Mouse (Mus musculus): ENCODE measurements at regions not wholly inside any gene's neighbourhood (a gene's known extent, or its start where the extent isn't known, plus 50 kb on each side); places are given as distances from the start of the nearest gene placed in this dataset.

DNA sequence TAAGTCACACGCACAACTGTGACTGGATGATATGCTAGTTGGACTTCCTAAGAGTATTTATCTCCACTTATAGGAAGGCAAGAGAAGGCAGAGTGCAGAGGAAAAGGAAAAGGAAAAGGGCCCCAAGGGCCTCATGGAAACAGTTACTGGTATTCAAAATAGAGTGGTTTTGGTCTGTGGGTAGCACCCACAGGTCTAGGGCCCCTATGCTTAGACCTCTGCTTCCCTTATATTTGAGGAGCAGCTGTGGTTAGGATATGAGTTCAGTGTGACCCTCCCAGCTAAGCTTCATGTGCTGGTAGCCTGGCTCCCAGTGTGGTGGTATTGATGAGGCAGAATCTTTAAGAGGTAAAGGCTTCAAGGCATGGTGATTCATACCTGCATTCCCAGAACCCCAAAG is 163.3 kb upstream of the Gm9833 start:
- Histone ChIP-seq H3K36me3 (replicated peaks; ENCODE audit: control insufficient read depth, insufficient read depth, low read depth, low read length) (no peaks in the 10 kb centered on the region), H3K4me3 (ENCODE audit: low read depth, low read length) (no peak overlapping the region), H3K27ac (replicated peaks; ENCODE audit: low read depth, low read length) (no peak overlapping the region), H3K27me3 (ENCODE audit: control insufficient read depth, insufficient read depth, low read length) (no peaks in the 10 kb centered on the region), H3K4me1 (ENCODE audit: control insufficient read depth, insufficient read depth, low read length) (no peaks in the 10 kb centered on the region), H3K9me3 (replicated peaks; ENCODE audit: control insufficient read depth, low read length) (no peaks in the 10 kb centered on the region), H3K4me2 (ENCODE audit: low read depth, low read length) (no peak overlapping the region), H3K9ac (replicated peaks; ENCODE audit: low read length) (no peak overlapping the region)
- ATAC-seq (replicated peaks; ENCODE audit: insufficient number of reproducible peaks, low FRiP score, low TSS enrichment, low read depth) (no peak), DNase-seq (ENCODE audit: low spot score) (no peak)
- WGBS, result 93% methylated on average over 1 of the region's 1 CpGs

GRCm38 (mm10) chr3:9936853-9937441 is 151.0 kb upstream of the Gm9833 start:
- Histone ChIP-seq H3K4me1 (ENCODE audit: control insufficient read depth, insufficient read depth, low read length) (no peaks in the 10 kb centered on the region), H3K9me3 (replicated peaks; ENCODE audit: control insufficient read depth, low read length) (no peaks in the 10 kb centered on the region), H3K9ac (replicated peaks; ENCODE audit: low read length) (no peak overlapping the region), H3K4me2 (ENCODE audit: low read depth, low read length) (no peak overlapping the region), H3K27ac (replicated peaks; ENCODE audit: low read depth, low read length) (no peak overlapping the region), H3K36me3 (replicated peaks; ENCODE audit: control insufficient read depth, insufficient read depth, low read depth, low read length) (no peaks in the 10 kb centered on the region), H3K4me3 (ENCODE audit: low read depth, low read length) (no peak overlapping the region), H3K27me3 (ENCODE audit: control insufficient read depth, insufficient read depth, low read length) (no peaks in the 10 kb centered on the region)
- 79% methylated on average over 8 of the region's 8 CpGs for WGBS
- ATAC-seq (replicated peaks; ENCODE audit: insufficient number of reproducible peaks, low FRiP score, low TSS enrichment, low read depth), result no peak
- DNase-seq (ENCODE audit: low spot score), result no peak

DNA sequence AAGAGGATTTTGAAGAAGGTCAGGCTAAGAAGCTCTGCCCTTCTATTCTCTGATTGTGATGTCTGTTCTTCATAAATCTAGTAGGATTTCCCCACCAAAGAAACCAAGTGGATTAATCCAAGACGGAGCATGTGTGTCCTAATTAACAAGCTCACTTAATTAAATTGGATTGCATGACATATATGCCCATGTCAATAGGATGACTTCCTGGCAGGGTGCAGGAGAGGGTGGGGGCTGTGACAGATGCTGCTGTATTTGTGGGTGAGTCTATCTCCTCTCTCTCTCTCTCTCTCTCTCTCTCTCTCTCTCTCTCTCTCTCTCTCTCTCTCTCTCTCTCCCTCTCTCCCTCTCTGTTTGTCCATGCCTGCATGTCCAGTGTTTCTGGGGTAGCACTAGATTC is 149.3 kb upstream of the Gm9833 start:
- Histone ChIP-seq H3K4me1 (ENCODE audit: control insufficient read depth, insufficient read depth, low read length) (no peaks in the 10 kb centered on the region), H3K27ac (replicated peaks; ENCODE audit: low read depth, low read length) (no peak overlapping the region), H3K9ac (replicated peaks; ENCODE audit: low read length) (no peak overlapping the region), H3K36me3 (replicated peaks; ENCODE audit: control insufficient read depth, insufficient read depth, low read depth, low read length) (no peaks in the 10 kb centered on the region), H3K4me2 (ENCODE audit: low read depth, low read length) (no peak overlapping the region), H3K27me3 (ENCODE audit: control insufficient read depth, insufficient read depth, low read length) (no peaks in the 10 kb centered on the region), H3K4me3 (ENCODE audit: low read depth, low read length) (no peak overlapping the region), H3K9me3 (replicated peaks; ENCODE audit: control insufficient read depth, low read length) (no peaks in the 10 kb centered on the region)
- no peak for DNase-seq (ENCODE audit: low spot score)
- 50% methylated on average over 1 of the region's 1 CpGs for WGBS
- ATAC-seq (replicated peaks; ENCODE audit: insufficient number of reproducible peaks, low FRiP score, low TSS enrichment, low read depth), result no peak

DNA sequence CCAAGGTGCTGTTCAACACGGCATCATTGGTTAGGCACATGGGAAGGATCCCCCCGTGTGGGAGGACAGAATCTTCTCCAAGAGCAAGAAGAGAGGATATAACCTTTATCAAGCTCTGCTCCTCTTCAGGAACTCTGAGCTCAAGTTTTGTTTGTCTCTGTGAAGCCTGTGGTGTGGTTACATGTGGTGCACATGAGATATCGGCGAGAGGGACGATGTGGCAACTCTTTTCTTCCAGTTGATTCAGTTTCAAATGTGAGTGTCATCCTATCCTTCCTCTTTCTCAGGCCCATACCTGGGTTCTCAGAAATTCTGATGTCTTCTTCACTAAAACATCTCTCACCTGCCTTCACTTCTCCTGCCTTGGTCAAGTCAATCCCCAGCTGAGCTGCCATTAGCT is 145.3 kb upstream of the Gm9833 start:
- H3K27ac ChIP-seq (replicated peaks; ENCODE audit: low read depth, low read length), result no peak overlapping the region
- ATAC-seq (replicated peaks; ENCODE audit: insufficient number of reproducible peaks, low FRiP score, low TSS enrichment, low read depth), result no peak
- H3K36me3 ChIP-seq (replicated peaks; ENCODE audit: control insufficient read depth, insufficient read depth, low read depth, low read length), result no peaks in the 10 kb centered on the region
- H3K9ac ChIP-seq (replicated peaks; ENCODE audit: low read length), result no peak overlapping the region
- DNase-seq (ENCODE audit: low spot score), result no peak
- H3K9me3 ChIP-seq (replicated peaks; ENCODE audit: control insufficient read depth, low read length), result no peaks in the 10 kb centered on the region
- WGBS, result 95% methylated on average over 5 of the region's 5 CpGs
- H3K4me1 ChIP-seq (ENCODE audit: control insufficient read depth, insufficient read depth, low read length), result no peaks in the 10 kb centered on the region
- H3K4me3 ChIP-seq (ENCODE audit: low read depth, low read length), result no peak overlapping the region
- H3K4me2 ChIP-seq (ENCODE audit: low read depth, low read length), result no peak overlapping the region
- no peaks in the 10 kb centered on the region for H3K27me3 ChIP-seq (ENCODE audit: control insufficient read depth, insufficient read depth, low read length)

DNA sequence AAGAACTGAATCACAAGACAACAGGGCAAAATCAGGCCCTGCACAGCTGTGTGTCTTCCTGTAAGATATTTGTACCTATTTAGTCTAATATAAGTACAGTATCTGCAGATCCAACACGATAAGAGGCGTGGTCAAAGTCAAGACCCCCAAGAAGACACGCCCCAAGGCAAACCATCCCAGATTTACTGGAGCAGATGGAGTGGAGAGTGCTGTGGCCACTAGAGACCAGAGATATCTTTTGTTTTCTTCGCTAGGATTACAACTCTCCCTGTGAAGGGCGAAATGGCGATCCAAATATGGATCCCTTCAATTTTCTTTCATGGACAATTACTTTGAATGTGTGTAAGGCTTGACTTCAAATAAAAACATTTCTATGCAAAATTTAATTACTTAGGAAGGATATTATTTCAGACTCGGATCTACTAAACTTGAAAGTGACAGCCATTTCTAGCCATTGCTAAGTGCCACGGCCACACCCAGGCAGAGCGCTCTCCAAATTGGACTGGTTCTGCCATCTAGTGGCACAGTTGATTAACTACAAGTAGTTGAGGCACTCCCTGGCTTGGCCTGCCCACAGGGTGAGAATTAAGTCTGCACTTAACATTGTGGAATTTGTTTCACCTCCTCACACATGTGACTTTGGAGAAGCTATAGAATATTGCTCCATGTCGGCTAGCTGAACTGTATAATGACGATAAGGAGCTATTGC is 140.4 kb upstream of the Gm9833 start:
- peak; percentile 82 for ATAC-seq (replicated peaks; ENCODE audit: insufficient number of reproducible peaks, low FRiP score, low TSS enrichment, low read depth)
- WGBS, result 54% methylated on average over 11 of the region's 11 CpGs

DNA sequence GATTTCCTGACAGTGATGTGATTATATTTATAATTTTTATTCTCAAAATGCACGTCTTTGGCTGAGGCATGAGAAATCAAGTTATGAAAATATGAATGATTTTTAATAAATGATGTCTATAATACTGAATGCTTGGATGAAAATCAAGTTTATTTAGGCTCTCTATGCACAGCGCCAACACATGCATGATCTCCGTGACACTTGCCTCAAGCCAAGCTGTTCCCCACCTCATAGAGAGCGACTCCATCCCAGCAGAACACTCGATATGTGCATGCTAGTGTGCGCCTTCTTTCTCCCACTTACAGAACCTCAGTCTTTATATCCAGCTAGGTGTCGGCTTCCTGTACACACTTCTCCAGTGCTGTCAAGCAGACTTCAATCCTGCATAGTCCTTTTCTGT is 139.8 kb upstream of the Gm9833 start:
- no peaks in the 10 kb centered on the region for H3K9me3 ChIP-seq (replicated peaks; ENCODE audit: control insufficient read depth, low read length)
- H3K4me1 ChIP-seq (ENCODE audit: control insufficient read depth, insufficient read depth, low read length), result no peaks in the 10 kb centered on the region
- no peak for DNase-seq (ENCODE audit: low spot score)
- no peak overlapping the region for H3K9ac ChIP-seq (replicated peaks; ENCODE audit: low read length)
- no peak overlapping the region for H3K4me3 ChIP-seq (ENCODE audit: low read depth, low read length)
- H3K36me3 ChIP-seq (replicated peaks; ENCODE audit: control insufficient read depth, insufficient read depth, low read depth, low read length), result no peaks in the 10 kb centered on the region
- 74% methylated on average over 7 of the region's 7 CpGs for WGBS
- no peak overlapping the region for H3K4me2 ChIP-seq (ENCODE audit: low read depth, low read length)
- no peak overlapping the region for H3K27ac ChIP-seq (replicated peaks; ENCODE audit: low read depth, low read length)
- no peaks in the 10 kb centered on the region for H3K27me3 ChIP-seq (ENCODE audit: control insufficient read depth, insufficient read depth, low read length)
- no peak for ATAC-seq (replicated peaks; ENCODE audit: insufficient number of reproducible peaks, low FRiP score, low TSS enrichment, low read depth)

More for the DNA sequence above, 140.4 kb upstream of the Gm9833 start:
- Histone ChIP-seq H3K27me3 (ENCODE audit: control insufficient read depth, insufficient read depth, low read length) (no peaks in the 10 kb centered on the region), H3K36me3 (replicated peaks; ENCODE audit: control insufficient read depth, insufficient read depth, low read depth, low read length) (no peaks in the 10 kb centered on the region), H3K9me3 (replicated peaks; ENCODE audit: control insufficient read depth, low read length) (no peaks in the 10 kb centered on the region), H3K4me3 (ENCODE audit: low read depth, low read length) (no peak overlapping the region), H3K4me2 (ENCODE audit: low read depth, low read length) (no peak overlapping the region), H3K9ac (replicated peaks; ENCODE audit: low read length) (no peak overlapping the region), H3K4me1 (ENCODE audit: control insufficient read depth, insufficient read depth, low read length) (no peaks in the 10 kb centered on the region), H3K27ac (replicated peaks; ENCODE audit: low read depth, low read length) (no peak overlapping the region)
- peak; percentile 79 for DNase-seq (ENCODE audit: low spot score)

DNA sequence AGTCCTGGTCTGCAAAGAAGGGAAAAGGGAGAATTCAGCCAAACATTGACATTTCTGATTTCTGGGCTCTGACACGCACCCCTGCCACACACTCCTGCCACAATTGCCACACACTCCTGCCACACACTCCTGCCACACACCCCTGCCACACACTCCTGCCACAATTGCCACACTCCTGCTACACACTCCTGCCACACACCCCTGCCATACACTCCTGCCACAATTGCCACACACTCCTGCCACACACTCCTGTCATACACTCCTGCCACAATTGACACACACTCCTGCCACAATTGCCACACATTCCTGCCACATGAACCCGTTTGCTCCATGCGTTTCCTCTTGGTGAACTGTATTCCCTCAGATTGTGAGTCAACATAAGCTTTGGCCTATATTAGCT is 130.0 kb upstream of the Gm9833 start:
- H3K4me2 ChIP-seq (ENCODE audit: low read depth, low read length), result no peak overlapping the region
- 85% methylated on average over 3 of the region's 3 CpGs for WGBS
- H3K9me3 ChIP-seq (replicated peaks; ENCODE audit: control insufficient read depth, low read length), result no peaks in the 10 kb centered on the region
- H3K27me3 ChIP-seq (ENCODE audit: control insufficient read depth, insufficient read depth, low read length), result no peaks in the 10 kb centered on the region
- no peak overlapping the region for H3K9ac ChIP-seq (replicated peaks; ENCODE audit: low read length)
- DNase-seq (ENCODE audit: low spot score) (no peak), ATAC-seq (replicated peaks; ENCODE audit: insufficient number of reproducible peaks, low FRiP score, low TSS enrichment, low read depth) (no peak)
- H3K4me3 ChIP-seq (ENCODE audit: low read depth, low read length), result no peak overlapping the region
- no peak overlapping the region for H3K27ac ChIP-seq (replicated peaks; ENCODE audit: low read depth, low read length)
- H3K36me3 ChIP-seq (replicated peaks; ENCODE audit: control insufficient read depth, insufficient read depth, low read depth, low read length), result no peaks in the 10 kb centered on the region
- H3K4me1 ChIP-seq (ENCODE audit: control insufficient read depth, insufficient read depth, low read length), result no peaks in the 10 kb centered on the region

DNA sequence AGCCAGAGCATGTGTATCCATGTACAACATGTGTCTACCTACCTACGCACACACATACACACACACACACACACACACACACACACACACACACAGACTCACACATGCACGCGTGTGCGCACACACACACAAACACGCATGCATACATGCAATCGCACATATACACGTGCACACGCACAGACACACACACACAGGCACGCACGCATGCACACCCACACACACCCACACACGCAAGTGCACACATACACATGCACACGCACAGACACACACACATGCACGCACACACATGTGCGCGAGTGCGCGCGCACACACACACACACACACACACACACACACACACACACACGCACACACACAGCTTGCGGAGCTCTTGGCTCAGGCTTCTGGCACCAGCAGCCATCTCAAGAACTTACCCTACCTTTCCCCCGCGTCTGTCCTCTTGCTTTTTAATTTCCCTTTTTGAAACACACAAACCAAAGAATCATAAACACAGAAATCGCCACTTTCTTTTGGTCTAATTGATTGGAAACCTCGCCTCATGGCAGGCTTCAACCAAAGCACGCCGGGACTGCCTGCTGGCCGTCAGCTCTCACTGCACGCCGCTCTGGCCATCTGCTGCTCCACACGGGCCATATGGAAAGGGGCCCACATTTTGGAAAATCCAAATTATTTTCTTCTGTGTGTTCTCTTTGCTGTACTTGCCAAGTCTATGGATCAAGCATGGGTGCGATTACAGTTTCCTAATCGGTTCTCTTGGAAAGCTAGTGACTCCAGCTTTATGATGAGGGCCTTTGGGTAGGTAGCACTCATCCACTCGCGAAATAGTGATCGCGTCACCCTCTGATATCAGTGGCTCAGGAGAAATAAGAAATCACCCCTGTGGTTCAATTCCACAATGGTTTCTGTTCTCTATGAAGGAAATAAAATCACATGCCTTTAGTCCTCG is 127.9 kb upstream of the Gm9833 start:
- Histone ChIP-seq H3K4me1 (ENCODE audit: control insufficient read depth, insufficient read depth, low read length) (no peaks in the 10 kb centered on the region), H3K36me3 (replicated peaks; ENCODE audit: control insufficient read depth, insufficient read depth, low read depth, low read length) (no peaks in the 10 kb centered on the region), H3K4me3 (ENCODE audit: low read depth, low read length) (no peak overlapping the region), H3K9me3 (replicated peaks; ENCODE audit: control insufficient read depth, low read length) (no peaks in the 10 kb centered on the region), H3K4me2 (ENCODE audit: low read depth, low read length) (no peak overlapping the region), H3K27ac (replicated peaks; ENCODE audit: low read depth, low read length) (no peak overlapping the region), H3K9ac (replicated peaks; ENCODE audit: low read length) (no peak overlapping the region), H3K27me3 (ENCODE audit: control insufficient read depth, insufficient read depth, low read length) (no peaks in the 10 kb centered on the region)
- no peak for ATAC-seq (replicated peaks; ENCODE audit: insufficient number of reproducible peaks, low FRiP score, low TSS enrichment, low read depth)
- no peak for DNase-seq (ENCODE audit: low spot score)
- WGBS, result 93% methylated on average over 37 of the region's 37 CpGs
